Comparison of ENCODE assay signal across 8 mouse cellular contexts in genomic region chr6:122491557-122491956, GRCm38 (mm10). TPM values are rescaled to one million over a fixed set of nuclear protein-coding genes. Genes with fewer than 3 reads are reported as not detected.
DNase-seq lines count a peak whose midpoint lies in the region; ATAC-seq and TF ChIP-seq lines count a peak whose summit lies in the region.

No protein-coding gene starts in this region.

- peak; percentile 29; the same call in 1 of the 2 replicates for TF ChIP-seq POLR2A in lung, adult 2 months (IDR thresholded peaks at IDR 0.05; ENCODE audit: borderline replicate concordance, extremely low read depth, low read depth, low read length)

- H3K9ac ChIP-seq in forebrain, embryonic 12.5 days, result peak overlapping the region; percentile 31
- H3K9ac ChIP-seq in neural tube, embryonic 14.5 days (replicated peaks; ENCODE audit: low read depth, low read length), result peak overlapping the region; percentile 50

- peaks cover 48% of the 10 kb centered on the region for H3K4me1 ChIP-seq in forebrain, embryonic 12.5 days
- H3K4me1 ChIP-seq in lung, adult 2 months (ENCODE audit: control insufficient read depth, insufficient read depth, low read length), result peaks cover 2% of the 10 kb centered on the region; the same call in 1 of the 2 replicates
- peaks cover 17% of the 10 kb centered on the region for H3K4me1 ChIP-seq in neural tube, embryonic 14.5 days (ENCODE audit: control insufficient read depth, insufficient read depth, low read length)

- peak overlapping the region; percentile 89 for H3K27ac ChIP-seq in forebrain, embryonic 12.5 days
- H3K27ac ChIP-seq in neural tube, embryonic 14.5 days (ENCODE audit: low read depth, low read length), result peak overlapping the region; percentile 73

- no peaks in the 10 kb centered on the region for H3K36me3 ChIP-seq in forebrain, embryonic 12.5 days (replicated peaks)
- H3K36me3 ChIP-seq in neural tube, embryonic 14.5 days (ENCODE audit: control insufficient read depth, insufficient read depth, low read length), result no peaks in the 10 kb centered on the region

- peak overlapping the region; percentile 34 for H3K4me3 ChIP-seq in forebrain, embryonic 12.5 days (replicated peaks)
- H3K4me3 ChIP-seq in lung, adult 2 months (replicated peaks; ENCODE audit: extremely low read depth, low read depth, low read length), result peak overlapping the region; percentile 35
- H3K4me3 ChIP-seq in neural tube, embryonic 14.5 days (ENCODE audit: low read depth, low read length), result peak overlapping the region; percentile 36

- H3K27me3 ChIP-seq in forebrain, embryonic 12.5 days, result no peaks in the 10 kb centered on the region
- no peaks in the 10 kb centered on the region for H3K27me3 ChIP-seq in neural tube, embryonic 14.5 days (ENCODE audit: control insufficient read depth, insufficient read depth, low read length)

- ATAC-seq in CD4-positive, CD25-positive, alpha-beta regulatory T cell, adult 4 months, result peak; percentile 46
- ATAC-seq in forebrain, embryonic 12.5 days (ENCODE audit: low FRiP score), result peak; percentile 87
- ATAC-seq in neural tube, embryonic 14.5 days (ENCODE audit: low read depth), result peak; percentile 68

- intact Hi-C loops in heart, postnatal 36 days (cut with DNase I), result loop anchor here (5.0 kb wide), 1 partner anchor 89 kb away; no protein-coding TSS in a partner anchor

- under 1% methylated on average over 16 of the region's 16 CpGs for WGBS in forebrain, embryonic 12.5 days
- WGBS in lung, adult 2 months, result under 1% methylated on average over 16 of the region's 16 CpGs
- 0% methylated on average over 16 of the region's 16 CpGs for WGBS in neural tube, embryonic 14.5 days

- TF ChIP-seq CTCF in lung, adult 2 months (IDR thresholded peaks at IDR 0.05; ENCODE audit: insufficient read depth, low read length), result no peak

- no peaks in the 10 kb centered on the region for H3K9me3 ChIP-seq in forebrain, embryonic 12.5 days
- H3K9me3 ChIP-seq in neural tube, embryonic 14.5 days (ENCODE audit: control insufficient read depth, low read length), result no peaks in the 10 kb centered on the region

- peak overlapping the region; percentile 53 for H3K4me2 ChIP-seq in forebrain, embryonic 12.5 days
- peak overlapping the region; percentile 59 for H3K4me2 ChIP-seq in neural tube, embryonic 14.5 days (ENCODE audit: low read depth, low read length)

- peak; percentile 44 for DNase-seq in adrenal gland, adult 8-10 months
- peak; percentile 54 to 70 for DNase-seq in heart, postnatal 36 days
- peak; percentile 93 to 95 for DNase-seq in kidney, postnatal 4 days
- peak; percentile 65 for DNase-seq in lung, adult 2 months
- peak; percentile 61 to 78 for DNase-seq in urinary bladder, postnatal 36 days (ENCODE audit: low spot score in 2 of 2)

RNA-seq across cellular contexts. Expression of gene Rimklb, which starts 7.0 kb away (rescaled TPM):
- polyA plus RNA-seq in CD4-positive, CD25-positive, alpha-beta regulatory T cell, adult 4 months (2017; shearing (Covaris generic)), result under 1 TPM in 1 of 2 experiments, not detected in 1; 0.17 TPM
- total RNA-seq in adrenal gland, adult 8-10 months (2022), result under 1 TPM in 2 of 4 experiments, not detected in 2; 0.44 to 0.70 TPM
- 81.6 and 84.6 TPM in 2 replicates for polyA plus RNA-seq in forebrain, embryonic 12.5 days (2016; fragmentation: Nextera tagmentation; extraction: Ambion mirVana)
- under 1 TPM in 1 of 2 experiments, not detected in 1; 0.72 TPM for total RNA-seq in heart, postnatal 36 days (2021)
- 0.33 and 0.42 TPM in 2 replicates for polyA plus RNA-seq in lung, adult 2 months (2012; rRNA removed)
- 123 and 125 TPM in 2 replicates for polyA plus RNA-seq in neural tube, embryonic 14.5 days (2014; fragmentation: Nextera tagmentation; extraction: Ambion mirVana)

RNA-seq across cellular contexts. Expression of gene Mfap5, which starts 14.1 kb away (rescaled TPM):
- polyA plus RNA-seq in CD4-positive, CD25-positive, alpha-beta regulatory T cell, adult 4 months (2017; shearing (Covaris generic)), result not detected
- 10 to 100 TPM in 2 of 4 experiments, 1 to 10 TPM in 2; 7.4 to 14.4 (median 10.0) TPM for total RNA-seq in adrenal gland, adult 8-10 months (2022)
- polyA plus RNA-seq in forebrain, embryonic 12.5 days (2016; fragmentation: Nextera tagmentation; extraction: Ambion mirVana), result 0.51 and 0.75 TPM in 2 replicates
- 10 to 100 TPM; 41.3 to 43.4 TPM for total RNA-seq in heart, postnatal 36 days (2021)
- 126 and 131 TPM in 2 replicates for polyA plus RNA-seq in lung, adult 2 months (2012; rRNA removed)
- 1.8 and 5.5 TPM in 2 replicates for polyA plus RNA-seq in neural tube, embryonic 14.5 days (2014; fragmentation: Nextera tagmentation; extraction: Ambion mirVana)

Comparison
In these comparisons a context has a peak if more than half of its experiments do, and no peak if none do; other contexts are left out.
1. Peak in every context shown above with its lines: DNase-seq, ATAC-seq, H3K4me3 ChIP-seq and H3K27ac ChIP-seq.
2. DNase-seq: peak in every context shown above with its lines; median percentile 94 in kidney, postnatal 4 days; 70 in urinary bladder, postnatal 36 days; 65 in lung, adult 2 months; 62 in heart, postnatal 36 days; 44 in adrenal gland, adult 8-10 months.
3. RNA of gene Rimklb, which starts 7.0 kb away (polyA plus RNA-seq): 123 to 125 TPM in neural tube, embryonic 14.5 days and 81.6 to 84.6 TPM in forebrain, embryonic 12.5 days; 0.33 to 0.42 TPM in lung, adult 2 months and 0.17 TPM in CD4-positive, CD25-positive, alpha-beta regulatory T cell, adult 4 months; every median in the first group is over 10 times any median in the second.
4. RNA of gene Mfap5, which starts 14.1 kb away (polyA plus RNA-seq): 126 to 131 TPM in lung, adult 2 months; 1.8 to 5.5 TPM in neural tube, embryonic 14.5 days, 0.51 to 0.75 TPM in forebrain, embryonic 12.5 days and not detected in CD4-positive, CD25-positive, alpha-beta regulatory T cell, adult 4 months; every median in the first group is over 10 times any median in the second.